Mouse (Mus musculus) kidney, adult 2 months (tissue): Measurements from ENCODE around the gene Cep135. TPM values are rescaled to one million over a fixed set of nuclear protein-coding genes. Genes with fewer than 3 reads are reported as not detected.

Experiments
- DNase-seq: peaks from one replicate; pipeline ENCODE4 v3.0.0; 2021
- H3K27ac ChIP-seq: fragments of 200-500 bp; 2 replicates; pipeline ENCODE4 v1.5.1; 2012; ENCODE audit warnings: low read depth, low read length, control low read depth, inconsistent platforms; ENCODE audit not compliant: insufficient read depth
- H3K27me3 ChIP-seq: fragments of 200-500 bp; replicated peaks from 2 replicates; pipeline ENCODE4 v1.6.1; 2012; ENCODE audit warnings: mild to moderate bottlenecking, moderate library complexity, low read length, inconsistent platforms; ENCODE audit not compliant: control insufficient read depth, insufficient read depth
- H3K36me3 ChIP-seq: fragments of 200-500 bp; 2 replicates; pipeline ENCODE4 v1.6.1; 2012; ENCODE audit warnings: mild to moderate bottlenecking, moderate library complexity, low read length, inconsistent platforms; ENCODE audit not compliant: control insufficient read depth, insufficient read depth
- H3K4me1 ChIP-seq: fragments of 200-500 bp; 2 replicates; pipeline ENCODE4 v1.6.1; 2011; ENCODE audit warnings: low read length; ENCODE audit not compliant: control insufficient read depth, insufficient read depth
- H3K4me3 ChIP-seq: fragments of 200-500 bp; 2 replicates; pipeline ENCODE4 v1.5.1; 2011; ENCODE audit warnings: mild to moderate bottlenecking, low read depth, low read length, control low read depth; ENCODE audit not compliant: insufficient read depth
- CTCF ChIP-seq: fragments of 200-500 bp; conservative IDR thresholded peaks from 2 replicates; pipeline ENCODE4 v1.5.1; 2011; ENCODE audit warnings: low read depth, mild to moderate bottlenecking, control low read depth, low read length, moderate library complexity, mixed read lengths; ENCODE audit not compliant: insufficient read depth, insufficient read length
- POLR2A ChIP-seq: fragments of 200-500 bp; IDR thresholded peaks from one replicate; pipeline ENCODE4 v1.6.1; 2011; ENCODE audit warnings: low read depth, low read length, control low read depth
- WGBS: fragments of 180-500 bp; shearing (Covaris S2); methylation state at CpG from one replicate; pipeline ENCODE4 v1.1.7; 2018; 5-methylcytosine and 5-hydroxymethylcytosine counted together
- polyA plus RNA-seq: library from polyadenylated mRNA; depleted of rRNA; stranded (reverse); fragments of >200 nt; gene quantifications from 2 replicates; pipeline ENCODE4 v1.2.3, GENCODE M21; 2012

Gene Cep135
- polyA plus RNA-seq, 1 experiment = 0.97 TPM

DNA sequence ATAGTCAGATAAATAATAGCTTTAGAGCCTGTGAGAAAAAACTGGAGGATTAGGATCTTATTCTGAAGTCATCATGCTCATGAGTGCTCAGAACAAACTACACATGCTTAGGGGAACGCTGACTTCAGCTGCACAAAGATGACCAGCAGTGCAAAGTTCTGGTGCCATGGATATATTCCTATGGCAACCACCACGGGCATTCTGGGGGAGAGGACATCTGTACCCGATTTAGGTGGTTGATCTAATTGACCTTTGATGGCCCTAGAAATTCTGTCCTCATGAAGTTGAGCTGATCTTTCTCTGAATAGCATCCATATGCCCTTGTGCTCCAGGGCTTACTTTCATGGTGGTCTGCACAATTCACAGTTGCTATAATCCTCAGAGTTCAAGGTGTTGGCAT, 11.5 kb upstream of the Cep135 start:
- Histone ChIP-seq H3K27me3 (no peaks in the 10 kb centered on the region), H3K36me3 (no peaks in the 10 kb centered on the region), H3K4me3 (no peak overlapping the region), H3K4me1 (no peaks in the 10 kb centered on the region), H3K27ac (no peak overlapping the region)
- DNase-seq = no peak
- no peak for TF ChIP-seq CTCF
- TF ChIP-seq POLR2A = no peak
- WGBS = 78% methylated on average over 3 of the region's 3 CpGs

DNA sequence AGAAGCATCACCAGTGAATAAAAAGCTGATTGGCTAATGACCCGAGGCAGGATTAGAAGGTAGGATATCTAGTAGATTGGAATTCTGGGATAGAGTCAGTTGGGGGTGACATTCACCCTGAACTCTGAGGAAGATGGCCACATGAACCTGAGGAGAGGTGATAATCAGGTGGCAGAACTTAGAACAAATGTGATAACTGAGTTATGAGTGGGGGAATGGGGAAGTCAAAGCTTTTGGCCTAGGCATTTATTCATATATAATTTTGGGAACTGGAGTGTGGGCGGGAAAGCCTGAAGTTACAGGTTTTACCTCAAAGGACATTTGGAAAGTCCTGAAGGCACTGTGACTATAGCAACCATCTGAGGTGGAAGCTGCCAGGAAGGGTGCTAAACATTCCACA, 3.1 kb upstream of the Cep135 start:
- 85% methylated on average over 2 of the region's 2 CpGs for WGBS
- Histone ChIP-seq H3K27me3 (no peaks in the 10 kb centered on the region), H3K4me3 (no peak overlapping the region), H3K27ac (no peak overlapping the region), H3K36me3 (no peaks in the 10 kb centered on the region), H3K4me1 (peaks cover 4% of the 10 kb centered on the region; the same call in 1 of the 2 replicates)
- TF ChIP-seq CTCF = no peak
- TF ChIP-seq POLR2A = no peak
- DNase-seq = no peak

DNA sequence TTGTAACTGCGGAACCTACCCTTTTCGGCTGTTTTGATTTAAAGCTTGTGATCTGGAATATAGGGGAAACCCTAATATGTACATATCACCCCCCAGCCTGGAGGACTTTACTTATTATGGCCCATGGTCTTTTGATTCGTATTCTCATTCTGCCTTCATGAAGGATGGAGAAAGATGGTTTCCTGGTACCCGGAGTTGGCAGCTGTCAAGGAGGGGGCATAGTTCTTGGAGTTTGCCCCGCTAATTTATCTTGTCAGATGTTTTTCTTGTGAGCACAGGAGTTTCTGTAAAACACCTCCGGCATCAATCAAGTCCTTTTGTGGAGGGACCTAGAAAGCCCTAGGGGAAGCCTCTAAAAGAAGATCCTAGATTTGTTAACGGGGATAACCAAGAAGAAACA, 813 bp downstream of the Cep135 start:
- peaks cover 4% of the 10 kb centered on the region; the same call in 1 of the 2 replicates for H3K4me1 ChIP-seq
- peak overlapping the region; percentile 88 for H3K4me3 ChIP-seq
- WGBS = 3% methylated on average over 7 of the region's 7 CpGs
- H3K27me3 ChIP-seq = no peaks in the 10 kb centered on the region
- peak overlapping the region; percentile 15; the same call in 1 of the 2 replicates for H3K27ac ChIP-seq
- no peak for TF ChIP-seq CTCF
- TF ChIP-seq POLR2A = no peak
- DNase-seq = peak; percentile 63
- H3K36me3 ChIP-seq = no peaks in the 10 kb centered on the region; the same call in none of the 2 replicates

DNA sequence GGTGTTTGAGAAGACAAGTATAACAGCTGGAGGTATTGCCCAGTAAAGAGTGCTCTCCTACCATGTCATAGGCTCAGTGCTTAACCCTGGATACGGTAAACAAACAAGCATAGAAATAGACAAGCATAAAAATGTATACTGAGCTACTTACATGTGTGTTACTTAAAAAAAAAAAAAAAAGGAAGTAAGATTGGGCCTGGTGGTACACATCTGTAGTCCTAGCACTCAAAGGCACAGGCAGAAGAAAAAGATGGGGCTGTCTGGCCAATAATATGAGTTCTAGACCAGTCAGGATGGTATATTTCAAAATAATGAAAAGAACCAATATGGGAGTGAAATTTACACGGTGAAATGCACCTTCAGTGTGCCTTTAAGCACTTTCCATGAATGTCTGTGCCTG, 1.5 kb downstream of the Cep135 start:
- no peak overlapping the region for H3K4me3 ChIP-seq
- 80% methylated on average over 2 of the region's 2 CpGs for WGBS
- DNase-seq = no peak

DNA sequence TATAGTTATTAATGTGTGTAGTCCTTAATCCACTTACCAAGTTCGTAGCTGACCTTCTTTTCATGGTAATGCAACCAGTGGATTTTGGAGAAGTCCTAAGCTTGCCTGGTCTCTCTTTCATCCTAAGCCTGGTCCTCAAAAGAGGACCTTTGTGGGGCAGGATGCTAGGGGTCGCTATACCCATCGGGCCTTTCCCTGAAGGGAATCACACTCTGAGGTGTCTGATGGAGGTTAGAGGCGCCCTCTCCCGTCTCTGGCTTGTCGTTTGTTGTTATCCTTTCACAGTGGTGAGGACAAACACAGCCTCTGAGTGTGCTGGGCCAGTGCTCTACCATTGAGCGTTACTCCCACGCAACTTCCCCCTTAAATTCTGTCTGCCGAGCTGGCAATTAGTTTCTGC, 3.4 kb downstream of the Cep135 start:
- H3K27me3 ChIP-seq = no peaks in the 10 kb centered on the region
- peaks cover 4% of the 10 kb centered on the region; the same call in 1 of the 2 replicates for H3K4me1 ChIP-seq
- no peak overlapping the region for H3K27ac ChIP-seq
- WGBS = 58% methylated on average over 9 of the region's 9 CpGs
- peaks cover 3% of the 10 kb centered on the region for H3K36me3 ChIP-seq
- H3K4me3 ChIP-seq = no peak overlapping the region
- no peak for DNase-seq
- TF ChIP-seq POLR2A (no peak), CTCF (no peak)

More for the DNA sequence above, 1.5 kb downstream of the Cep135 start:
- H3K4me1 ChIP-seq = peaks cover 4% of the 10 kb centered on the region; the same call in 1 of the 2 replicates
- no peaks in the 10 kb centered on the region for H3K27me3 ChIP-seq
- H3K36me3 ChIP-seq = no peaks in the 10 kb centered on the region; the same call in none of the 2 replicates
- TF ChIP-seq CTCF (no peak), POLR2A (no peak)
- H3K27ac ChIP-seq = no peak overlapping the region

DNA sequence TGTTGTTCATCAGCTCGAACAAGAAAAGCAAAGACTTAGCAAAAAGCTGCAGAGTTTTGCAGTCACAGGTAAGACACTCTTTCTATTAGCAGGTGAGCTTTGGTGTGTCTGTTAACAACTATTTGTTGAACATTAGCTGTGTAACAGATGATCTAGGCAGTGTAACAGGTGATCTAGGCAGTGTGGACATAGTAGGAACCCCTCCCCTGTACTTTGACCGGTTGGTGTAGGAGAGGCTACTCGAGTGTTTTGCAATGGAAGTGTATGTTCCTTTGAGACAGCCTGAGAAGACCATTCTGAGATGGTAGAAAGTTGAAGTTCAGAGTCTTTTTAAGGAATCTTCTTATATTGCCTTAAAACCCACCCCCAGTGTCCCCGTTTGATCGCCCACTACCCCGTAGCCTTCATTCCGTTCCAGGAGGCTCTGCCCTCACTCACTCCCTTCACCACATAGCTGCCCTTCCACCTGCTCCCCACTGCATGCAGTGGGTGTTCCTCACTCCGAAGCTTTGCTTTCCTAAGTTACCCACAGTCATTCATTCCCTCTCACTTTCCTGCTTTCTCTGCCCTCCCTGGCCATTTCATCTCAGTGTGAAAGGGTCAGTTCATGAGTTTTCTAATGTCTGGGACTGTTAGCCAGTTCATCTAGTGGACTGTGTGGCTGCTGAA, 21.3 kb downstream of the Cep135 start:
- H3K4me3 ChIP-seq = no peak overlapping the region
- no peak for DNase-seq
- H3K27ac ChIP-seq = no peak overlapping the region
- H3K27me3 ChIP-seq = no peaks in the 10 kb centered on the region
- no peaks in the 10 kb centered on the region; the same call in none of the 2 replicates for H3K36me3 ChIP-seq
- H3K4me1 ChIP-seq = no peaks in the 10 kb centered on the region
- TF ChIP-seq CTCF = no peak
- no peak for TF ChIP-seq POLR2A
- whole genome bisulfite sequencing = 88% methylated on average over 8 of the region's 8 CpGs

DNA sequence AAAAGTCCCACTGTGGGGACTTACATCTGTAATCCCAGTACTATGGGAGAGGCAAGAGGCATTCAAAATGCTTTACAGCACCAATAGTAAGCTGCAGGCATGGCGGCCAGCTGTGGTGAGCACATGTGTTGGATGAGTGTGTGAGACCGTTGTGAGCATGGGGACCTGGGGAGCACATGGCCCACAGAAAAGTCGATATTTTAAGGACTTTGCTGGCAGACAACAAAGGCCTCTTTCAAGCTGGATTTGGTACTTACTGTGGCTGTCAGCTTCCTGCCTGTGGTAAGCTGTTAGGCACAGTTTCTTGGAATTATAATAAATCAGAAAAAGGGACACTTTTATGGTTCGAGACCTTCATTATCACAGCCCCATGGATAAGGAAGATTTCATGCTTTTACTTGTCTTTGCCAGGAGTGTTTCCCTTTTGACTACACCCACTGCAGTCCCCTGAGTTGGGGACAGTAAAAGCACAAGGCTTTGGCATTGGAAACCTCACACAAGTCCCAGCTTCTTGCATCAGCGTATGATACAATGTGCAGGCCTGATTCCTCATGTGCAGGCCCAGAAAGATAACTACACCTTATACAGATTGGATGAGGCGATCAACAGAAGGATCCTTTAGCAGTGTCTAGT, 24.5 kb downstream of the Cep135 start:
- no peak for DNase-seq
- no peaks in the 10 kb centered on the region for H3K4me1 ChIP-seq
- H3K4me3 ChIP-seq = no peak overlapping the region
- H3K27me3 ChIP-seq = no peaks in the 10 kb centered on the region
- WGBS = 88% methylated on average over 6 of the region's 6 CpGs
- H3K36me3 ChIP-seq = peaks cover 2% of the 10 kb centered on the region
- H3K27ac ChIP-seq = no peak overlapping the region
- no peak for TF ChIP-seq CTCF
- no peak for TF ChIP-seq POLR2A
